Mouse (Mus musculus): ENCODE measurements around the gene Tnfaip3.

The Tnfaip3 gene

DNA sequence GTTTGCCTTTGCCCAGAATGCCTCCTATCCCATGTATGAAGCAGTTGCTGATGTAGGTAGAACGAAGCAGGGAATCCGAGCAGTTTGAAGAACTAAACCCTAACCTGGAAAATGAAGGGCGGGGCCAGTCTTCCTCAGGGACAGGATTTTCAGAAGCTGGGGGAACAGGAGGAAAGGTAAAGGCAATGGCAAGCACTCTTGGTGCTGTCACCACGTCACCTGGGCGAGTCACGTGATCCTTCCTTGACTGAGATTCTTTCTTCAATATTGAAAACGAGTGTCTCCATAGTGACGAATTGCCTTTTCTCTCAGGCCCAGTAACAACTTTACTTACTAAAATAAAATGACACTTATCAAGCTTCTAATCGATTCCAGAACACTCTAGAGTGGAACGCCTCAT, 48.6 kb downstream of the Tnfaip3 start:
- no peak for DNase-seq (ENCODE audit: low read depth, low spot score)

GRCm38 (mm10) chr10:18965601-18966000, 49.9 kb downstream of the Tnfaip3 start:
- no peak for DNase-seq (ENCODE audit: low read depth, low spot score)

DNA sequence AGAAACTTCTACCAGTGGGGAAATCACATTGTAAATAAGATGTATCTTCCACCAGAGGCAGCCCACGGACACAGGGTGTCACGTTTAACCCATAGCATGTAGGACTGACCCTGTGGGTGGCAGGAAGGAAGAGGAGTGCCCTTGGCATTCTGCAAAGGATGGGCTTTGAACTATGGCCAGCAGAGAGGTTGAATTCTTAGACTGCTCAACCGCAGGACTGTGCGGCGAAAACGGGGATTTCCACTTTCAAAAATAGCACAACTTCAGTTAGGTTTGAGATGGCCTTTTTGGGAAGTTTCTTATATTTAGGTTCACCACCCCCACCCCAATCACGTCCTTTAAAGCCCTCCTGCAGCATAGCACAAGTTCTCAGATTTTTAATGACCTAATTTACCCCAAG, 50.6 kb downstream of the Tnfaip3 start:
- DNase-seq (ENCODE audit: low read depth, low spot score) = peak; percentile 62

DNA sequence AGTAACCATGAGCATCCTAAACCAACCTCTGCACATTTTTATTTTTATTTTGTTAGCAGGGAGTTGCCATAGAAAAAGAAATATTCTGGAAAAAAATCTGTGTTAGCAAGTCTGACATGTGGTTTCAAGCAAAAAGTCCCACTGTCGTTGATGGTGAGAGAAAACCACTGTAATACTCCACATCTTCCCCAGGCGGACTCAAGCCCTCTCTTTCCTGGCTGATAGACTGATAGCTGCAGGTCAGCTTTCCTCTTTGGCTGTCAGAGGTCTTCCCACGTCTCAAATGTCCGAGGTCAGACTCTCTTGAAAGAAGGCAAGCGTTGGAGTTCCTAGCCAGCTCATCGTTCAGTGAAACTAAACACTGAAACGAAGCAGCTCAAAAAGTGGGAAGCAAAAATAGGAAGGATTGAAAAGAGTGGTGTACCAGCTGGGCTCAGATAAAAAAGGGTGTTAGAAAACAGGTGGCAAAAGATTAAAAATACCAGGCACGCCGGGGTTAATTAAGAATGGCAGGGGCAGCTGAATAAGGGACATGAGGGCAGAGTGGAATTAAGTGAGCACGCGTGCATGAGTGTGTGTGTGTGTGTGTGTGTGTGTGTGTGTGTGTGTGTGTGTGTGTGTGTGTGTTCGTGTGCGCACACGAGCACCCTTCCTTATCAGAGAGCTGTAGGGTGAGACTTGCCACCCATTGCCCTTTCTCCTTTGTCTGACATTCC, 55.5 kb downstream of the Tnfaip3 start:
- DNase-seq (ENCODE audit: low read depth, low spot score) = no peak

DNA sequence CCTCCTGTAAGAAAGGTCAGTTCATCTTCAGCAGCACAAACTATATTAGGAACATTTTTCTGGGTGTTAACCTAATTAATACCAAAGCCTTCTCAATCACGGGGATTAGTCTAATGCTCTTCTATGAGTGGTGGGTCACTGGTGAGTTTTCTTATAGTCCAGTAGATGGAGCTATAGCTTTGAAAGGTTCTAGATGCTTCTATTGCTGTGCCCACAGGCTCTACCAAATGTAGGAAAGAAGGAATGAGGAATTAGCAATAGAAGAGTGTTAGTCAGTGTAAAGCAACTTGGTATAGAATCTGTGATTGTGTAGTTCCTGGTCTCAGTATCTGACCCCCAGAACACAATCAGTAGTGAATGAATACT, 61.8 kb downstream of the Tnfaip3 start:
- peak; percentile 59 for DNase-seq (ENCODE audit: low read depth, low spot score)

- no peak for DNase-seq (ENCODE audit: low read depth, low spot score)
Measured at GRCm38 (mm10) chr10:18953011-18953705, 62.3 kb downstream of the Tnfaip3 start.
